Mouse (Mus musculus) MEL (cell line): ENCODE measurements around the gene Olfr1412.

Experiments used
- CTCF ChIP-seq, 3 experiments: IDR thresholded peaks in 2 of 3; conservative IDR thresholded peaks in 1 of 3; 2 replicates each; pipeline ENCODE4 v1.5.1; 2011 to 2012; ENCODE audit warnings: low read length in 3 of 3, low read depth in 2 of 3, mild to moderate bottlenecking in 2 of 3, improper control_type of control experiment in 1 of 3, inconsistent platforms in 1 of 3, mixed read lengths in 1 of 3, moderate library complexity in 1 of 3; ENCODE audit not compliant: control insufficient read depth in 1 of 3, insufficient read depth in 1 of 3, poor library complexity in 1 of 3, severe bottlenecking in 1 of 3
- EP300 ChIP-seq, 2 experiments: IDR thresholded peaks; 2 replicates each; pipeline ENCODE4 v1.6.1; 2011; ENCODE audit warnings: improper control_type of control experiment in 2 of 2, low read length in 2 of 2, low read depth in 1 of 2, mild to moderate bottlenecking in 1 of 2
- GABPA ChIP-seq: IDR thresholded peaks from 2 replicates; pipeline ENCODE4 v1.6.1; 2012; ENCODE audit warnings: low read depth, mild to moderate bottlenecking, inconsistent platforms, low read length, improper control_type of control experiment, moderate library complexity
- KAT2A ChIP-seq: conservative IDR thresholded peaks from 2 replicates; pipeline ENCODE4 v1.6.1; 2012; ENCODE audit warnings: low read depth, low read length, improper control_type of control experiment, inconsistent platforms
- RCOR1 ChIP-seq: IDR thresholded peaks from 2 replicates; pipeline ENCODE4 v1.6.1; 2012; ENCODE audit warnings: low read depth, mild to moderate bottlenecking, inconsistent platforms, low read length, improper control_type of control experiment

- no peak for TF ChIP-seq GABPA
- TF ChIP-seq RCOR1 = no peak
- TF ChIP-seq CTCF (IDR thresholded peaks at IDR 0.05 in 2 of 3, conservative IDR thresholded peaks at IDR 0.05 in 1 of 3; ENCODE audit: control insufficient read depth in 1 of 3, insufficient read depth in 1 of 3, low read depth in 2 of 3, low read length in 3 of 3, poor library complexity in 1 of 3, severe bottlenecking in 1 of 3) = no peak
- no peak for TF ChIP-seq EP300 (IDR thresholded peaks at IDR 0.05; ENCODE audit: low read depth in 1 of 2, low read length in 2 of 2)
- no peak for TF ChIP-seq KAT2A
Measured at GRCm38 (mm10) chr1:92594111-92594510, 8.5 kb downstream of the Olfr1412 start, which contains the start of gene Olfr1411.
